Mouse (Mus musculus): ENCODE data around the gene Fsd2. TPM values are rescaled to one million over a fixed set of nuclear protein-coding genes. Genes with fewer than 3 reads are reported as not detected.
A peak's percentile ranks its signal among the peaks of the same experiment; 100 is the strongest.

Gene Fsd2
- polyA plus RNA-seq, 1 experiment from 2014 or later, result 0.15 TPM

- ATAC-seq (replicated peaks; ENCODE audit: low FRiP score) (no peak), DNase-seq (ENCODE audit: low spot score) (no peak)
- no peak overlapping the region for H3K27ac ChIP-seq (ENCODE audit: low read depth, low read length)
- no peak overlapping the region for H3K4me3 ChIP-seq (ENCODE audit: low read depth, low read length)
- no peaks in the 10 kb centered on the region for H3K9me3 ChIP-seq (ENCODE audit: control insufficient read depth, low read length)
- H3K4me1 ChIP-seq (replicated peaks; ENCODE audit: control insufficient read depth, insufficient read depth, low read length), result peaks cover 6% of the 10 kb centered on the region
- 8% methylated on average over 9 of the region's 9 CpGs for WGBS
- no peak overlapping the region for H3K4me2 ChIP-seq (ENCODE audit: low read depth, low read length, severe bottlenecking)
- H3K27me3 ChIP-seq (ENCODE audit: control insufficient read depth, insufficient read depth, low read length), result peaks cover 5% of the 10 kb centered on the region; the same call in 1 of the 2 replicates
- H3K36me3 ChIP-seq (ENCODE audit: control insufficient read depth, insufficient read depth, low read length), result no peaks in the 10 kb centered on the region
- no peak overlapping the region for H3K9ac ChIP-seq (ENCODE audit: low read length)
These were observed 77.1 kb downstream of the Fsd2 start for GRCm38 (mm10) chr7:81489649-81490048.

MicroRNAs within 50 kb of the gene (microRNA counts, 519-probe panel; counts per million panel counts)
- microRNA mmu-miR-1839-3p (31.2 counts per million), microRNA mmu-miR-1839-5p (3,275 counts per million, percentile 15 among the panel's probes with 10 or more counts)

Other genes starting within 250 kb of the Fsd2 start
- gene Rps17, start 221.7 kb downstream of the Fsd2 start, polyA plus RNA-seq (2014; fragmentation: Nextera tagmentation; extraction: Ambion mirVana), result 1,077 and 1,117 TPM in 2 replicates
- gene Cpeb1, start 111.5 kb downstream of the Fsd2 start, polyA plus RNA-seq (2014; fragmentation: Nextera tagmentation; extraction: Ambion mirVana), result 1.1 and 2.4 TPM in 2 replicates
- gene Ap3b2, start 73.0 kb downstream of the Fsd2 start, polyA plus RNA-seq (2014; fragmentation: Nextera tagmentation; extraction: Ambion mirVana), result 26.1 and 27.3 TPM in 2 replicates
- not detected in 2 replicates for gene BC048679, start 68.7 kb downstream of the Fsd2 start, polyA plus RNA-seq (2014; fragmentation: Nextera tagmentation; extraction: Ambion mirVana)
- 5.3 and 7.1 TPM in 2 replicates for gene Whamm, start 4.3 kb upstream of the Fsd2 start, polyA plus RNA-seq (2014; fragmentation: Nextera tagmentation; extraction: Ambion mirVana)
- 29.7 and 30.1 TPM in 2 replicates for gene Homer2, start 140.6 kb upstream of the Fsd2 start, polyA plus RNA-seq (2014; fragmentation: Nextera tagmentation; extraction: Ambion mirVana)
- 117 and 130 TPM in 2 replicates for gene Ramac, start 196.0 kb upstream of the Fsd2 start, polyA plus RNA-seq (2014; fragmentation: Nextera tagmentation; extraction: Ambion mirVana)
- gene 3110040N11Rik, start 222.5 kb upstream of the Fsd2 start, polyA plus RNA-seq (2014; fragmentation: Nextera tagmentation; extraction: Ambion mirVana), result 31.9 and 41.2 TPM in 2 replicates

Measured in forebrain, embryonic 11.5 days (tissue).